Mouse (Mus musculus): ENCODE measurements at regions not wholly inside any gene's neighbourhood (a gene's known extent, or its start where the extent isn't known, plus 50 kb on each side); places are given as distances from the start of the nearest gene placed in this dataset.

- WGBS = 77% methylated on average over 5 of the region's 5 CpGs
- H3K27me3 ChIP-seq (ENCODE audit: control insufficient read depth, insufficient read depth, low read length) = no peaks in the 10 kb centered on the region; the same call in 1 of the 2 replicates
- no peak overlapping the region for H3K27ac ChIP-seq (ENCODE audit: insufficient read depth, low read depth, low read length)
- no peaks in the 10 kb centered on the region for H3K36me3 ChIP-seq (ENCODE audit: control insufficient read depth, insufficient read depth, low read length)
- TF ChIP-seq POLR2A (IDR thresholded peaks at IDR 0.05; ENCODE audit: low read depth, low read length) (no peak), CTCF (IDR thresholded peaks at IDR 0.05; ENCODE audit: extremely low read depth, insufficient read length, insufficient replicate concordance, low read depth, low read length) (no peak)
- no peaks in the 10 kb centered on the region for H3K4me1 ChIP-seq (ENCODE audit: control insufficient read depth, insufficient read depth, insufficient read length, low read length)
- no peak overlapping the region for H3K4me3 ChIP-seq (ENCODE audit: low read depth, low read length)
Measured at GRCm38 (mm10) chr13:48193942-48194341, 67.1 kb upstream of the Id4 start.

GRCm38 (mm10) chr13:48207824-48208223 is 53.2 kb upstream of the Id4 start:
- H3K27ac ChIP-seq (ENCODE audit: insufficient read depth, low read depth, low read length) = no peak overlapping the region
- no peaks in the 10 kb centered on the region for H3K4me1 ChIP-seq (ENCODE audit: control insufficient read depth, insufficient read depth, insufficient read length, low read length)
- 57% methylated on average over 4 of the region's 4 CpGs for WGBS
- TF ChIP-seq POLR2A (IDR thresholded peaks at IDR 0.05; ENCODE audit: low read depth, low read length) = no peak
- TF ChIP-seq CTCF (IDR thresholded peaks at IDR 0.05; ENCODE audit: extremely low read depth, insufficient read length, insufficient replicate concordance, low read depth, low read length) = no peak
- no peaks in the 10 kb centered on the region for H3K27me3 ChIP-seq (ENCODE audit: control insufficient read depth, insufficient read depth, low read length)
- H3K4me3 ChIP-seq (ENCODE audit: low read depth, low read length) = no peak overlapping the region
- no peaks in the 10 kb centered on the region for H3K36me3 ChIP-seq (ENCODE audit: control insufficient read depth, insufficient read depth, low read length)

All from small intestine, adult 2 months (tissue).